Mouse (Mus musculus) CH12.LX (cell line): ENCODE measurements around the gene Slc31a1. TPM values are rescaled to one million over a fixed set of nuclear protein-coding genes. Genes with fewer than 3 reads are reported as not detected.

ENCODE experiments used
- DNase-seq: peaks from one replicate; pipeline ENCODE4 v3.0.0-alpha.2; 2013; ENCODE audit errors: extremely low read depth
- H3K27ac ChIP-seq: 2 replicates; pipeline ENCODE4 v1.5.1; 2012; ENCODE audit warnings: low read depth, mild to moderate bottlenecking, control low read depth, moderate library complexity; ENCODE audit not compliant: insufficient read depth
- H3K27me3 ChIP-seq: replicated peaks from 2 replicates; pipeline ENCODE3; 2012; ENCODE audit warnings: inconsistent platforms
- H3K36me3 ChIP-seq, 2 experiments: replicated peaks in 1 of 2; 2 replicates each; pipeline versions ENCODE3 to v1.6.1; 2012; ENCODE audit warnings: inconsistent platforms in 1 of 2, low read length in 1 of 2, mild to moderate bottlenecking in 1 of 2, mixed read lengths in 1 of 2, moderate library complexity in 1 of 2; ENCODE audit not compliant: control insufficient read depth in 1 of 2, insufficient read depth in 1 of 2
- H3K4me1 ChIP-seq, 2 experiments: 2 replicates each; pipeline ENCODE4 v1.6.1; 2012; ENCODE audit warnings: inconsistent platforms in 1 of 2, moderate library complexity in 1 of 2; ENCODE audit not compliant: insufficient read depth in 2 of 2, control insufficient read depth in 1 of 2
- H3K4me2 ChIP-seq: 2 replicates; pipeline ENCODE4 v1.6.1; 2012; ENCODE audit warnings: low read depth, mild to moderate bottlenecking, control low read depth; ENCODE audit not compliant: poor library complexity, insufficient read depth, severe bottlenecking
- H3K4me3 ChIP-seq, 3 experiments: fragments of 150-350 bp in 1 of 3; sonication (generic) in 1 of 3; replicated peaks in 1 of 3; 2 replicates each; pipeline versions ENCODE3 to v1.5.1; 2011 to 2012; ENCODE audit warnings: low read depth in 2 of 3, low read length in 2 of 3, mild to moderate bottlenecking in 2 of 3, moderate library complexity in 2 of 3, control low read depth in 1 of 3, improper control_type of control experiment in 1 of 3, inconsistent platforms in 1 of 3, mixed read lengths in 1 of 3; ENCODE audit not compliant: poor library complexity in 1 of 3
- H3K79me2 ChIP-seq: replicated peaks from 2 replicates; pipeline ENCODE4 v1.6.1; 2012; ENCODE audit warnings: mild to moderate bottlenecking, moderate library complexity; ENCODE audit not compliant: control insufficient read depth, poor library complexity, insufficient read depth, severe bottlenecking; ENCODE audit errors: extremely low read depth
- H3K9ac ChIP-seq: 2 replicates; pipeline ENCODE4 v1.6.1; 2012; ENCODE audit warnings: low read depth, mild to moderate bottlenecking, control low read depth, moderate library complexity; ENCODE audit not compliant: insufficient read depth
- H3K9me3 ChIP-seq: replicated peaks from 2 replicates; pipeline ENCODE3; 2012; ENCODE audit warnings: low read length, inconsistent platforms, mixed read lengths
- CHD1 ChIP-seq: IDR thresholded peaks from 2 replicates; pipeline ENCODE4 v1.6.1; 2012; ENCODE audit warnings: low read depth, low read length, improper control_type of control experiment, inconsistent platforms
- CHD2 ChIP-seq: IDR thresholded peaks from 2 replicates; pipeline ENCODE4 v1.6.1; 2011; ENCODE audit warnings: low read length, improper control_type of control experiment
- CTCF ChIP-seq, 2 experiments: IDR thresholded peaks in 1 of 2; conservative IDR thresholded peaks in 1 of 2; 2 replicates each; pipeline ENCODE4 v1.5.1; 2011 to 2012; ENCODE audit warnings: low read depth in 2 of 2, low read length in 2 of 2, improper control_type of control experiment in 1 of 2, inconsistent platforms in 1 of 2, mild to moderate bottlenecking in 1 of 2, moderate library complexity in 1 of 2
- ELF1 ChIP-seq: IDR thresholded peaks from 2 replicates; pipeline ENCODE4 v1.6.1; 2014; ENCODE audit warnings: low read depth, mild to moderate bottlenecking, inconsistent platforms, low read length, improper control_type of control experiment
- EP300 ChIP-seq: IDR thresholded peaks from 2 replicates; pipeline ENCODE4 v1.6.1; 2011; ENCODE audit warnings: low read length, improper control_type of control experiment
- ETS1 ChIP-seq: conservative IDR thresholded peaks from 2 replicates; pipeline ENCODE4 v1.6.1; 2012; ENCODE audit warnings: low read depth, mild to moderate bottlenecking, inconsistent platforms, low read length, improper control_type of control experiment, moderate library complexity
- GABPA ChIP-seq: IDR thresholded peaks from 2 replicates; pipeline ENCODE4 v1.6.1; 2012; ENCODE audit warnings: low read depth, low read length, improper control_type of control experiment, inconsistent platforms; ENCODE audit not compliant: insufficient replicate concordance
- HCFC1 ChIP-seq: IDR thresholded peaks from 2 replicates; pipeline ENCODE4 v1.6.1; 2012; ENCODE audit warnings: low read depth, mild to moderate bottlenecking, inconsistent platforms, low read length, improper control_type of control experiment
- IRF4 ChIP-seq: IDR thresholded peaks from 2 replicates; pipeline ENCODE4 v1.6.1; 2014; ENCODE audit warnings: low read depth, mild to moderate bottlenecking, inconsistent platforms, low read length, improper control_type of control experiment
- KAT2A ChIP-seq: IDR thresholded peaks from 2 replicates; pipeline ENCODE4 v1.6.1; 2012; ENCODE audit warnings: low read length, improper control_type of control experiment, inconsistent platforms; ENCODE audit not compliant: insufficient replicate concordance
- MAX ChIP-seq: IDR thresholded peaks from 2 replicates; pipeline ENCODE4 v1.6.1; 2011; ENCODE audit warnings: low read length, improper control_type of control experiment
- MAZ ChIP-seq: IDR thresholded peaks from 2 replicates; pipeline ENCODE4 v1.6.1; 2012; ENCODE audit warnings: low read depth, mild to moderate bottlenecking, inconsistent platforms, low read length, improper control_type of control experiment, moderate library complexity
- MEF2A ChIP-seq: IDR thresholded peaks from 2 replicates; pipeline ENCODE4 v1.6.1; 2014; ENCODE audit warnings: low read depth, mild to moderate bottlenecking, inconsistent platforms, low read length, improper control_type of control experiment, borderline replicate concordance
- NRF1 ChIP-seq: IDR thresholded peaks from 2 replicates; pipeline ENCODE4 v1.6.1; 2014; ENCODE audit warnings: low read depth, mild to moderate bottlenecking, inconsistent platforms, low read length, improper control_type of control experiment, moderate library complexity
- PAX5 ChIP-seq: IDR thresholded peaks from 2 replicates; pipeline ENCODE4 v1.6.1; 2012; ENCODE audit warnings: low read length, inconsistent platforms, mixed read lengths
- POLR2A ChIP-seq: IDR thresholded peaks from 2 replicates; pipeline ENCODE4 v1.6.1; 2011; ENCODE audit warnings: low read depth, mild to moderate bottlenecking, improper control_type of control experiment, low read length
- SMC3 ChIP-seq: IDR thresholded peaks from 2 replicates; pipeline ENCODE4 v1.6.1; 2011; ENCODE audit warnings: low read depth, low read length, improper control_type of control experiment
- TBP ChIP-seq: conservative IDR thresholded peaks from 2 replicates; pipeline ENCODE4 v1.6.1; 2011; ENCODE audit warnings: low read depth, low read length, improper control_type of control experiment
- TCF12 ChIP-seq: IDR thresholded peaks from 2 replicates; pipeline ENCODE4 v1.6.1; 2014; ENCODE audit warnings: low read depth, mild to moderate bottlenecking, inconsistent platforms, low read length, improper control_type of control experiment
- UBTF ChIP-seq: IDR thresholded peaks from 2 replicates; pipeline ENCODE4 v1.6.1; 2012; ENCODE audit warnings: low read depth, mild to moderate bottlenecking, inconsistent platforms, low read length, improper control_type of control experiment, moderate library complexity
- USF1 ChIP-seq: IDR thresholded peaks from 2 replicates; pipeline ENCODE4 v1.6.1; 2014; ENCODE audit warnings: low read depth, mild to moderate bottlenecking, inconsistent platforms, low read length, improper control_type of control experiment
- ZC3H11A ChIP-seq: IDR thresholded peaks from 2 replicates; pipeline ENCODE4 v1.6.1; 2012; ENCODE audit warnings: low read depth, mild to moderate bottlenecking, inconsistent platforms, low read length, improper control_type of control experiment
- dilution Hi-C: fragments of 300-500 bp; cut with MboI; formaldehyde crosslinking; loops from 2 replicates; pipeline ENCODE4 v1.14.3; 2020; ENCODE audit warnings: low sequenced_read_pairs; ENCODE audit not compliant: extremely low pct_unique_long_range_greater_than_20kb, extremely low pct_ligation_motif_present
- in situ Hi-C: fragments of 300-500 bp; cut with MboI; formaldehyde crosslinking; loops from 3 replicates; pipeline ENCODE4 v1.14.3; 2019; ENCODE audit warnings: low sequenced_read_pairs, low pct_ligation_motif_present, low pct_unique_long_range_greater_than_20kb, mixed read lengths
- polyA plus RNA-seq: library from polyadenylated mRNA; unstranded; fragments of >175 nt; gene quantifications from 2 replicates; pipeline ENCODE4 v1.2.1, GENCODE M21; 2012; ENCODE audit warnings: low read depth; ENCODE audit not compliant: insufficient read length
- total RNA-seq, 2 experiments: library from RNA; depleted of rRNA; stranded (reverse); fragments of 300-350 nt in 1 of 2; fragments of >200 nt in 1 of 2; gene quantifications; 2 replicates each; pipeline ENCODE4 v1.2.3; 2012 to 2014

Slc31a1 gene
- total and polyA plus RNA-seq, 3 experiments, result 14.0 to 32.5 (median 19.7) TPM

DNA sequence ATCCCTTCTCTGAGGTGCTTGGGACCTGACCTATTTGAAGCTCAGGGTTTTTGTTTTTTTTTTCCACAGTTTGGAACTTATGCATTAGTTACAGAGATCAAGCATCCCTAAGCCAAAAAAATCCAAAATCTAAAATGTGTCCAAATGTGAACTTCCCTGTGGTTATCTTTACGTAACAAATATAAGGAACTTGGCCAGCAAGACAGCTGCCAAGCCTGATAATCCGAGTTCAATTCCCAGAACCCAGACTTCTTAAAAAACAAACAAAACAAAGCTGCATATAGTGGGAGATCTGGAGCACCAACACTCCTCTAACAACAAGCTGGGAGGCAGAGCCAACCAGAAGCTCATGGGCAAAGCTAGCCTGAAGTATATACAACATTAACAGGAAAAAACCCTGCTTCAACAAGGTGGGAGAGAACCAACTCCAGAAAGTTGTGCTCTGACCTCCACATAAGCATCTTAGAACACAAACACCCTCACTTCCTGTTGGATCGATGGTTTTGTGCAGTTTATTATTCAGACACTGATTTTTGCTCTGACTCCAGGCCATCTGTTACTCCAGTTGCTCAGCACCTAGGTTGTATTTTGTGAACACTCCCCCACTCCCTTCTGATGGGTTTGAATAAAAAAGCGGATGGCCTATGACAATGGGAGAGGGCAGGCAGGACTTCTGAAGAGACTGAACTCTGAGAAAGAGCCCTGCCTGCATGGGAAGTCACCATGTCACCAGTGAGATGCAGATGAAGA, 37.3 kb downstream of the Slc31a1 start:
- in situ Hi-C loops, result no loop called here
- no peak overlapping the region for H3K9ac ChIP-seq
- no peaks in the 10 kb centered on the region for H3K9me3 ChIP-seq

DNA sequence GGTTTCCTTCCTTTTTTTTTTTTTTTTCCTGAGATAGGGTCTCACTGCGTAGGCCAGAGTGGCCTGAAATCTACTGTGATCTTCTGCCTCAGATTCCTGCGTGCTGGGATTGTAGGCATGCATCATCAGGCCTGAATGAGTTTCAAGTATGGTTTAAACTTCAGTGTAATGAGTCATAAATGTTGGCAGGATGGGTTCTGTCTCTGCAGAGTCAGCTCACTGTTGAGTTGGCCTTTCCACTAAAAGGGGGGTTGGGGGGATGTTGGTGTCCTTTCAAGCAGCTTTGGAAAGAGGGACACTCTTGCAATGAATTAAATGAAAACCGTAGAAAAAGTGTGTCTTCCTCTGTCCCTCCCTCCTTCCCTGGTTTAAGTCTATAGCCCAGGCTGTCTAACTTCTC, 38.4 kb downstream of the Slc31a1 start:
- no peak for DNase-seq
- peaks cover 28% of the 10 kb centered on the region for H3K79me2 ChIP-seq
- TF ChIP-seq CTCF (conservative IDR thresholded peaks at IDR 0.05 in 1 of 2, IDR thresholded peaks at IDR 0.05 in 1 of 2; ENCODE audit: low read depth in 2 of 2, low read length in 2 of 2), result no peak
- no peak for TF ChIP-seq ZC3H11A
- TF ChIP-seq KAT2A, result no peak
- TF ChIP-seq SMC3, result no peak
- H3K9me3 ChIP-seq, result no peaks in the 10 kb centered on the region
- H3K4me1 ChIP-seq, result peaks cover 0 to under 1% of the 10 kb centered on the region in 2 experiments; a peak in 1 of 4 replicates
- in situ Hi-C loops (no loop called here), dilution Hi-C loops (no loop called here)
- no peak overlapping the region for H3K9ac ChIP-seq
- no peaks in the 10 kb centered on the region for H3K27me3 ChIP-seq
- no peak overlapping the region for H3K4me2 ChIP-seq
- peaks cover 49 to 86% of the 10 kb centered on the region in 2 experiments for H3K36me3 ChIP-seq
- no peak overlapping the region for H3K27ac ChIP-seq
- no peak overlapping the region for H3K4me3 ChIP-seq

More for the DNA sequence above, 37.3 kb downstream of the Slc31a1 start:
- no peaks in the 10 kb centered on the region for H3K4me1 ChIP-seq
- dilution Hi-C loops, result no loop called here
- H3K27ac ChIP-seq, result no peak overlapping the region
- no peak overlapping the region for H3K4me2 ChIP-seq
- H3K27me3 ChIP-seq, result no peaks in the 10 kb centered on the region
- peaks cover 18% of the 10 kb centered on the region for H3K79me2 ChIP-seq
- no peak for TF ChIP-seq ELF1
- no peak for TF ChIP-seq PAX5
- no peak for TF ChIP-seq CHD2
- no peak for TF ChIP-seq NRF1
- no peak for TF ChIP-seq TBP
- no peak for TF ChIP-seq GABPA
- TF ChIP-seq ETS1, result no peak
- no peak for TF ChIP-seq HCFC1
- TF ChIP-seq CTCF (conservative IDR thresholded peaks at IDR 0.05 in 1 of 2, IDR thresholded peaks at IDR 0.05 in 1 of 2; ENCODE audit: low read depth in 2 of 2, low read length in 2 of 2), result no peak
- no peak for TF ChIP-seq UBTF
- TF ChIP-seq MAX, result no peak
- TF ChIP-seq POLR2A, result no peak
- TF ChIP-seq USF1, result no peak
- no peak for TF ChIP-seq IRF4
- no peak for TF ChIP-seq EP300
- TF ChIP-seq MAZ, result no peak
- no peak for TF ChIP-seq ZC3H11A
- TF ChIP-seq CHD1, result no peak
- no peak for TF ChIP-seq TCF12
- TF ChIP-seq MEF2A, result no peak
- DNase-seq, result no peak
- no peak overlapping the region for H3K4me3 ChIP-seq
- peaks cover 52 to 84% of the 10 kb centered on the region in 2 experiments for H3K36me3 ChIP-seq
